Mouse (Mus musculus) midbrain, embryonic 14.5 days (tissue): Measurements from ENCODE around the gene Gm17606. TPM values are rescaled to one million over a fixed set of nuclear protein-coding genes. Genes with fewer than 3 reads are reported as not detected.
A peak's percentile ranks its signal among the peaks of the same experiment; 100 is the strongest.

Source experiments
- ATAC-seq: fragments of 200-750 bp; cut with Nextera tagmentation; 2 replicates; pipeline ENCODE4 v1.8.0; 2017; ENCODE audit warnings: moderate number of reproducible peaks, moderate library complexity; ENCODE audit not compliant: low FRiP score, low TSS enrichment
- DNase-seq: peaks from one replicate; pipeline ENCODE4 v3.0.0-alpha.2; 2015
- H3K27ac ChIP-seq: fragments of 300-500 bp; sonication (generic); replicated peaks from 2 replicates; pipeline ENCODE4 v1.5.1; 2014; ENCODE audit warnings: mild to moderate bottlenecking, low read depth, low read length, moderate library complexity
- H3K27me3 ChIP-seq: fragments of 300-500 bp; sonication (generic); 2 replicates; pipeline ENCODE4 v1.6.1; 2014; ENCODE audit warnings: low read length, control low read depth, mixed read lengths; ENCODE audit not compliant: control insufficient read depth, insufficient read depth
- H3K36me3 ChIP-seq: fragments of 300-500 bp; sonication (generic); 2 replicates; pipeline ENCODE4 v1.6.1; 2014; ENCODE audit warnings: low read length, control low read depth; ENCODE audit not compliant: control insufficient read depth, insufficient read depth
- H3K4me1 ChIP-seq: fragments of 300-500 bp; sonication (generic); 2 replicates; pipeline ENCODE4 v1.6.1; 2014; ENCODE audit warnings: mild to moderate bottlenecking, antibody characterized with exemption, low read length, control low read depth; ENCODE audit not compliant: control insufficient read depth, insufficient read depth
- H3K4me2 ChIP-seq: fragments of 300-500 bp; sonication (generic); 2 replicates; pipeline ENCODE4 v1.6.1; 2014; ENCODE audit warnings: mild to moderate bottlenecking, low read length, moderate library complexity
- H3K4me3 ChIP-seq: fragments of 300-500 bp; sonication (generic); replicated peaks from 2 replicates; pipeline ENCODE4 v1.5.1; 2014; ENCODE audit warnings: low read depth, low read length
- H3K9ac ChIP-seq: fragments of 300-500 bp; sonication (generic); replicated peaks from 2 replicates; pipeline ENCODE4 v1.6.1; 2014; ENCODE audit warnings: mild to moderate bottlenecking, low read length, moderate library complexity
- H3K9me3 ChIP-seq: fragments of 300-500 bp; sonication (generic); 2 replicates; pipeline ENCODE4 v1.6.1; 2016; ENCODE audit warnings: low read length, control low read depth, mixed read lengths; ENCODE audit not compliant: control insufficient read depth
- WGBS: fragments of 180-500 bp; shearing (Covaris S2); extraction: QIAGEN DNeasy Blood & Tissue Kit; methylation state at CpG from one replicate; pipeline ENCODE4 v1.1.7; 2014; 5-methylcytosine and 5-hydroxymethylcytosine counted together
- polyA plus RNA-seq: library from polyadenylated mRNA; unstranded; fragments of >200 nt; fragmentation: Nextera tagmentation; extraction: Ambion mirVana; gene quantifications from 2 replicates; pipeline ENCODE4 v1.2.1, GENCODE M21; 2014

Gene Gm17606
- polyA plus RNA-seq, 1 experiment from 2014 or later, result not detected

DNA sequence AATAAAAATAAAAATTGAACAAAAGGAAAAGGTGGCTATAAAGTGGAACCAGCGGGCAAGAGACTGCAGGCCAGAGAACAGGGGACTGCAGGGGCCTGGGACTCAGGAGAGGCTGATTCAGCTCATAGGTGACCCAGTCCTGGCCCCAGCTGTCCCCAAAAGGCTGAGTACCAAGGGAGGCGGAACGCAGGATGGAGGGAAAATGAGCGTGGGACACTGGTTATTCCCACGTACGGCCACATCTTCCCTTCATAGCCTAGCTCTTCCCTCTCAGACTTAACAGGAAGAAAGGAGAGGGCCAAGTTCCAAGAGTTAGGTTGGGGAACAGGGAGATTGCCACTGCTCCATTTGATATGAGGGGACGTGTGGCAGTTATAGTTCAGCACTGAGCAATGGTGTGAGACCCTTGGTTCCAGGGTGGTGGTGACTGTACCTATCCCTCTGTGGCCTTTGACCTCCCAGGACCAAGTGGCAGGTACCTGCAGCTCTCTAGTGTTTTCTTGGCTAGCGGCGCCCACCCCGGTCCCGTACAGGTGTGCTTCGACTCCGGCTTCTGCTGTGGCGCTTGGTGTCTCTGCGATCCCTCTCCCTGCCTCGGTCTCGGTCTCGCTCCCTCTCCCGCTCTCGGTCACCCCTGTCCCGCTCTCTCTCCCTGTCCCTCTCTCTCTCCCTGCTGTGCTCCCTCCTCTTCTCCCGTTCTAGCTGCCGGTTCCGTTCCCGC, 1.6 kb downstream of the Gm17606 start:
- Histone ChIP-seq H3K27ac (0 out of 2 replicates have a peak overlapping the region, but pooled peaks have one; percentile 8), H3K9ac (no peak overlapping the region), H3K4me2 (peak overlapping the region; percentile 93; the same call in 1 of the 2 replicates), H3K9me3 (no peaks in the 10 kb centered on the region), H3K27me3 (no peaks in the 10 kb centered on the region), H3K4me1 (peaks cover 13% of the 10 kb centered on the region), H3K36me3 (peaks cover 74% of the 10 kb centered on the region), H3K4me3 (no peak overlapping the region)
- WGBS, result 75% methylated on average over 25 of the region's 25 CpGs
- no peak for DNase-seq
- no peak for ATAC-seq

DNA sequence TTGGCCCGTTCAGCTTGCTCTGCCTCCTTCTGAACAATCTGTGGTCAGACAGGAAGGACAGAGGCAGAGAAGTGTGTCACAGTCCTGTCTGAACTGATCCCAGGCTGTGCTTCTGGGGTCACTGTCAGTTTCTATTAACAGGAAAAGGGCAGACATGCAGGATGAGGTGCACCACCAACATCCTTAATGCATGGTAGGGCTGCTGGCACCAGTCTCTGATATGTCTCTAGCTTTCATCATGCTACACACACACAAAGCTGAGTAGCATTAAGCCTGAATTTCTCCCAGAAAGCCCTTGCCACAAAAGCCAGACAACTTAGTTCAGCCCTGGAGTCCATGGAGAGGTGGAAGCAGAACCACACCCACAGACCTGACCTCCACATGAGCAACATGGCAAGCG, 2.3 kb downstream of the Gm17606 start:
- Histone ChIP-seq H3K9ac (no peak overlapping the region), H3K27ac (no peak overlapping the region), H3K4me2 (no peak overlapping the region), H3K4me3 (no peak overlapping the region), H3K9me3 (no peaks in the 10 kb centered on the region), H3K4me1 (peaks cover 15% of the 10 kb centered on the region), H3K36me3 (peaks cover 75% of the 10 kb centered on the region), H3K27me3 (no peaks in the 10 kb centered on the region)
- WGBS, result 77% methylated on average over 2 of the region's 2 CpGs
- ATAC-seq (no peak), DNase-seq (no peak)

DNA sequence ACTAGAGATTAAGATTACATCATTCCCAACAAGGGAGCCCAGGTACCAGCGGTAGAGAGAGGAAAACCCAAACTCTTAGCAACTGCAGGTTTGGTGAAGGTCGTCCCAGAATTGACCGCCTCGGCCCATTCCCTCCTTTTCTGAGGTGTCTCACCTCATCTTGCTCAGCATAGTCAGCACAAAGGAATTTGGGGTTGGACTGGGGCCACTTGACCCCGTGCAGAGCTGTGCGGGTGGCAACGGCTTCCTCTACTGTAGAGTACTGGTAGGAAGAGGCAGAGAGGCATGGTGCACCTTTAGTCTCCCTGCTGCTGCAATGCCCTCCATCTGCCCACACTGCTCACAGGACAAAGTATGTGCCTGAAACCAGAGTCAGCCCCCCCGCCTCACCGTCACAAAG, 3.5 kb downstream of the Gm17606 start:
- Histone ChIP-seq H3K27me3 (no peaks in the 10 kb centered on the region), H3K27ac (no peak overlapping the region), H3K9me3 (no peaks in the 10 kb centered on the region), H3K4me3 (no peak overlapping the region), H3K36me3 (peaks cover 73% of the 10 kb centered on the region), H3K4me2 (no peak overlapping the region), H3K9ac (no peak overlapping the region), H3K4me1 (peaks cover 21% of the 10 kb centered on the region)
- WGBS, result 95% methylated on average over 9 of the region's 9 CpGs
- no peak for ATAC-seq
- DNase-seq, result no peak

DNA sequence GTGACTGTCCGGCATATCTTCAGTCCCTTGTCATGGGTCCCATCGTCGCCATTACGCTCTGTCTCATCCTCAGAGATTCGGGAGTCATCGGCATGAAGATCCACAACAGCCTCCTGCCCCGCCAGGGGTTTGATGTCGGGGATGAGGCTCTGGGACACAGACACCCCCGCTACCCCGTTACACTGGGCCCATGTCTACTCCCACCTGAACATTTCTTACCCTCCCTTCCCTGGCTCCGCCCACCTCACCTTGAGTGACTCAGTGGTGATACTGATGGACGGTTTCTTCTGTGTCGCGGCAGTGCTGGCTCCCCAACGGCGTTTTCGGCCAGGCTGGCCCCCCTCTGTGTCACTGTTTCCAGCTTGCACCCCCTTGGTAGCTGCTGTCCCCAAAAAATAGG, 5.7 kb downstream of the Gm17606 start:
- Histone ChIP-seq H3K9me3 (no peaks in the 10 kb centered on the region), H3K36me3 (peaks cover 90% of the 10 kb centered on the region), H3K4me2 (no peak overlapping the region), H3K9ac (no peak overlapping the region), H3K27me3 (no peaks in the 10 kb centered on the region), H3K4me1 (peaks cover 24% of the 10 kb centered on the region), H3K4me3 (no peak overlapping the region), H3K27ac (no peak overlapping the region)
- 95% methylated on average over 17 of the region's 17 CpGs for WGBS
- DNase-seq, result no peak
- ATAC-seq, result no peak

DNA sequence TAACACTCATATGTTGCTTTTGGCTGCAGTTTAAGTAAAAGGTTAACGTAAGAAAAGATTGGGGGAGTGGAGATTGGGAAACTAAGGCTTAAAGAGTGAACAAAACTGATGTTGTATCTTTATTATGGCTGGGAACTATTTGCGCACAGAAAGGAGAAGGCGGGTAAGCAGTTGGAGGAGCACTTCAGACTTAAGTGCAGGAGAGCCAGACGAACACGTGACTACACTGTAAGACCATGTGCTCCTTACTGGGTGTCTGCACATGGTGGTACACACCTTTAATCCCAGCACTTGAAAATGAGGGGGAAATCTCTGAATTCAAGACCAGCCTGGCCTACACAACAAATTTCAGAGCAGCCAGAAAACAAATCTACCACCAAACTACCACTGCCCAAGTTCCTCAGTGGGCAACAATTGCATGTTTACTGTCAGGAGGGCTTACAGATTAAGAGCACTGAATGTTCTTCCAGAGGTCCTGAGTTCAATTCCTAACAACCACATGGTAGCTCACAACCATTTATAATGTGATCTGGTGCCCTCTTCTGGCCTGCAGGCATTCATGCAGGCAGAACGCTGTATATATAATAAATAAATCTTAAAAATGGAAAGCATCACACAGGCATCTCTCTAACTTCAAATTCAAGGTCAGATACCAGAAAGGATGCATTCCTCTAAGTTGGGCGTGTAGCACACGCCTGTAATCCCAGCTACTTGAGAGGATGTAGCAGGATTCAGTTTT, 6.3 kb downstream of the Gm17606 start:
- Histone ChIP-seq H3K27ac (no peak overlapping the region), H3K4me3 (no peak overlapping the region), H3K36me3 (peaks cover 88% of the 10 kb centered on the region), H3K9me3 (no peaks in the 10 kb centered on the region), H3K9ac (no peak overlapping the region), H3K4me2 (no peak overlapping the region), H3K4me1 (peaks cover 30% of the 10 kb centered on the region), H3K27me3 (no peaks in the 10 kb centered on the region)
- no peak for DNase-seq
- 95% methylated on average over 8 of the region's 8 CpGs for WGBS
- ATAC-seq, result no peak

DNA sequence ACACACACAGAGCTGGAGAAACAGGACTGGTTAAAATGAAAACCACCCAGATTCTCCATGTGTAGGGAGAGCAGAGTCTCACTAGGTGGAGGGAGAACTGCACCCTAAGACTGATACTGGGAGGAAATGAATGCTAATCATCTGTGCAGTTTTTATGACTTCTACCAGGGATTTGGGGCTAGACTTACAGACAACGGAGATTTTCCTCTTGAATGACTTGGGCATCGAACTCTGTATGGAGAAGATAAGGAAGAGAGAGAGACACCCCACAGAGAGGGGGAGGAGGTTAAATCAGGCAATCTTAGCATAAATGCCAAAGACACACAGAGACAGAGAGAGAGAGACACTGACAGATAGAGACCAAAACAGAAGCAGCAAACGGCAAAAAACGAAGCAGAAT, 7.1 kb downstream of the Gm17606 start:
- 73% methylated on average over 4 of the region's 4 CpGs for WGBS
- no peak for ATAC-seq
- Histone ChIP-seq H3K9me3 (no peaks in the 10 kb centered on the region), H3K4me2 (no peak overlapping the region), H3K27me3 (no peaks in the 10 kb centered on the region), H3K36me3 (peaks cover 79% of the 10 kb centered on the region), H3K9ac (no peak overlapping the region), H3K4me3 (no peak overlapping the region), H3K27ac (no peak overlapping the region), H3K4me1 (peaks cover 36% of the 10 kb centered on the region)
- DNase-seq, result no peak

DNA sequence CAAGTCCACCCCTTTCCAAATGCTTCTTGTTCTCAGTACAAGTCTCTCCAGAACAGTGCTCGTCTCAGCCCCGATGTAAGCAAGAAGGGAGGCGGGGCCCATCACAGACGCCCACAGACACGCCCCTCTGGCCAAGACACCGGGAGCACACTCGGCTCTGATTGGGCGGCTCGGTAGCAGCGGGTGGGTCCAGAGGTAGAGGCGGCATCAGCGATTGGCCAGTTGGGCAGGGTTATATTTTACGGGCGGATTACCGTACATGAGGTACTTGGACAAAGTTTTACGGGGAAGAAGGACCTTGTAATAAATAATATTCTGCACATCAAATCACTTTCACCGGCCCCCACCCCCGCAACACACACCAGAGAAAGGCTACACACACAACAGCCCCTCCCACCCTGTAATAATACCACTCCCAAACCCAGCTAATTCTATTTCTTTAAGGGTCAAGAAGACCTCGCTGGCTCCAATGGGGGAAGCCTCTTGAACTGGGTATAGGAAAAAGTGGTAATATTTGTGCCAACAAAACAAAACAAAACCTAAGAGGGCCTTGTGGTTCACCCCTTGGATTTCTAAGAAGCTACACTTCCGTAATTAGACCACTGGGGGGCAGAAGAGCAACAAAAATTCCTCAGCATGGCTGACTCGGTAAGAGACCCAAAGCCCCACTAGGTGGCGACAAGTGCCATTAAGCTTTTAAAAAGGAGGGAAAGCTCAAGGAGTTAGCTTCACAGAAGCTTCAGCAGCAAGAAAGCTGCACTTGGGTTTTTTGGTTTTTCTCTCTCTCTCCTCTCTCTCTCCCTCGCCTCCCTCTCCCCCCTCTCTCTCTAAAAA, 10.1 kb downstream of the Gm17606 start:
- no peaks in the 10 kb centered on the region for H3K27me3 ChIP-seq
- H3K9me3 ChIP-seq, result no peaks in the 10 kb centered on the region
- H3K36me3 ChIP-seq, result peaks cover 58% of the 10 kb centered on the region
- no peak overlapping the region for H3K9ac ChIP-seq
- 64% methylated on average over 23 of the region's 23 CpGs for WGBS
- peak; percentile 98 for DNase-seq
- no peak overlapping the region for H3K4me3 ChIP-seq
- no peak overlapping the region for H3K27ac ChIP-seq
- ATAC-seq, result peak; percentile 28; the same call in 1 of the 2 replicates
- H3K4me1 ChIP-seq, result peaks cover 42% of the 10 kb centered on the region
- H3K4me2 ChIP-seq, result peak overlapping the region; percentile 96

DNA sequence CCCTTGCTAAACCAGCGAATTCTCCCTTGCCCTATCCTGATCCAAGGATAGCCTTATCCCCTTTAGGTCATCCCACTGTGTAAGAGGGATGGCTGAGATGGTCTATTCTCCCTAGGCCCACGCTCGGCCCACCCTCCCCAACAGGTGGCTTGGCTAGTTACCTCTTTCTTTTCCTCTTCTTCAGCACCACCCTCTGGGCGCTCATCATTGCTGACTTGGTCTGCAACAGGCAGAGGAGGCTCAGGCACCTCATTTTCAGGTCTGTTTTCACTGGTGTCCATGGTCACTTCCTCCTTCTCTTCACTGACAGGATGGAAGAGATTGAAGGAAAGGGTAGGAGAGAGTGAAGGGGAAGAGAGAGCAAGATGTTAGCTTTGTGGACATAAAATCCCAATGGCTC, 10.8 kb downstream of the Gm17606 start:
- no peak overlapping the region for H3K27ac ChIP-seq
- no peaks in the 10 kb centered on the region for H3K9me3 ChIP-seq
- no peaks in the 10 kb centered on the region for H3K27me3 ChIP-seq
- no peak overlapping the region for H3K9ac ChIP-seq
- H3K36me3 ChIP-seq, result peaks cover 58% of the 10 kb centered on the region
- peak overlapping the region; percentile 96 for H3K4me2 ChIP-seq
- ATAC-seq (no peak), DNase-seq (no peak)
- H3K4me3 ChIP-seq, result no peak overlapping the region; the same call in 1 of the 2 replicates
- H3K4me1 ChIP-seq, result peaks cover 42% of the 10 kb centered on the region
- 77% methylated on average over 4 of the region's 4 CpGs for WGBS
